Mouse (Mus musculus): ENCODE measurements around the gene Cars. TPM values are rescaled to one million over a fixed set of nuclear protein-coding genes. Genes with fewer than 3 reads are reported as not detected.

The Cars gene
- total RNA-seq, 2 experiments from 2014 or later, result 38.7 to 56.6 TPM

DNA sequence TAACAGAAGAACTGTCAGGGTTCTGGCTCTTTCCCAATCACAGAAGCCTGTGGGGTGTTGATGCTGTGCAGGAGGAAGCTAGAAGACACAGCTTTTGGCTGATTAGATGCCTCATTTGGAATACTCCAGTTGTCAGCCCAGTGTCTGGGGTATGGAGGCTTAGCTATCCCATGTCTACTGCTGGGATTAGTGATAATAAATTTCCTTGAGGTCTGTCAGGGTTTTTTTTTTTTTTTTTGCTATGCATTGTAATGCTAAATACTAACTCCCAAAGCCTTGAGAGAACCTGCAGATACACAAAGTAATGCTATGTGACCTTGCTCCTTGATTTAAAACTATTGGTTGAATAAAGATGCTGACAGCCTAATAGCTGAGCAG lies 88.6 kb downstream of the Cars start:
- no peak for DNase-seq

DNA sequence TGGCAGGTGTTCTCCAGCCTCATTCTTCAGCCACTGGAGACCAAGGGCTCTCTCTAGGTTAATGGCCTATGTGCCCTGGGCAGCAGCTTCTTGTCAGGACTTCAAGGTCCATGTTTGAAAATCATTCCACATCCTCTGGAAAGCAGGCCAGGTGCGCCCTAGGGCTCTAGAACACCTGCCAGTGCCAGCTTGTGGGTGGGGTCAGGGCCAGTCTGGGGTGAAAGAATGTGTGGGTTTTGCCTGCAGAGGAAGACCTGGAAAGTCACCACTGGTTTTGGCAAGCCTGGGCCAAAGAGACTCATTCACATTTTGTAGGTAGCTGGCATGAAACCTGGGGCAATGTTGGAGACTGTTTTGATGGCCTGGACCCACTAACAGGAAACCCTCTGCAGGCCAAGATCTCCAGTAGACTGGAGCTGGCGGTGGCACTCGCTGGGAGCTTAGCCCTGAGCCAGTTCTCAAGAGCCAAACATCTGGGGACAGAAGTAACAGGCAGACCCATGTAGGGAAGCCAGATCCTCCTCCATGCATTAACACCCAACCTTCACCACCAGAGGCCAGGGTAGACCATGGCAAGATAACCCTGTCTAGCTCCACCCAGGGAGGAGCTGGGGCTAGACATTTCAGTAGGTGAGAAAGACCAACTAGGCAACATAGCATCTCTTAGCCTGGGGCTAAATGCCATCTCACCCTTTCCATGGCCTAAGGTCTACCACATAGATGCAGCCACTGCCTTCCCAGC lies 89.1 kb downstream of the Cars start:
- DNase-seq, result no peak

DNA sequence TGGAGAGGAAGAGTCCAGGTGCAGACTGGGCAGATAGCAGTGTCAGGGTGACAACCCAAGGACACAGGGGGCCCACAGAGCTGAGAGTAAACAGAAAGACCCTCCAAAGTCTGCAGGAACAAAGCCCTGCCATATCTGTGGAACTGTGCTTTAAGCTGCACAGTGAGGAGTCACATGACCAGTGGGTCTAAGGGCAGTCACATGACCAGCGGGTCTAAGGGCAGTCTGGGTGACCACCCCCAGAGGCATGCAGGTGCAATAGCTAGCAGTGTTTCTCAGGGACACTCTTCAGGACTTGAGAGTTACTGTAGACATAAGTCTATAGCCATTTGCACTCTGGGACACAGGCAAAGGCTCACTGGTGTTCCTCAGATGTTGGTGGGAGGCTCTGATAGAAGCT lies 90.3 kb downstream of the Cars start:
- no peak for DNase-seq

Small RNA genes lying within 50 kb of the gene (microRNA-seq; reads per million reads assigned to microRNA genes)
- not detected for gene Mir7064

Other genes with a start within 250 kb of the Cars start
- 100 to 1,000 TPM; 386 to 453 TPM for gene Cdkn1c, start 139.0 kb downstream of the Cars start, total RNA-seq (2021)
- gene Slc22a18, start 126.4 kb downstream of the Cars start, total RNA-seq (2021), result 10 to 100 TPM in 1 of 2 experiments, 1 to 10 TPM in 1; 6.5 to 15.0 TPM
- under 1 TPM in 1 of 2 experiments, not detected in 1; 0.82 TPM for gene Phlda2, start 96.9 kb downstream of the Cars start, total RNA-seq (2021)
- gene Nap1l4, start 51.0 kb downstream of the Cars start, total RNA-seq (2021), result 100 to 1,000 TPM; 135 to 153 TPM
- 1 to 10 TPM; 1.1 to 1.5 TPM for gene Tnfrsf26, start 28.6 kb upstream of the Cars start, total RNA-seq (2021)
- gene Tnfrsf22, start 49.6 kb upstream of the Cars start, total RNA-seq (2021), result 1 to 10 TPM; 5.2 to 7.0 TPM
- 1 to 10 TPM; 2.4 to 3.0 TPM for gene Tnfrsf23, start 85.8 kb upstream of the Cars start, total RNA-seq (2021)
- 10 to 100 TPM; 30.1 to 34.0 TPM for gene Osbpl5, start 156.9 kb upstream of the Cars start, total RNA-seq (2021)
- gene Mrgprg, start 166.9 kb upstream of the Cars start, total RNA-seq (2021), result under 1 TPM; 0.18 to 0.58 TPM
- 1 to 10 TPM; 2.6 to 3.0 TPM for gene Mrgpre, start 184.4 kb upstream of the Cars start, total RNA-seq (2021)
- gene Nadsyn1, start 222.8 kb upstream of the Cars start, total RNA-seq (2021), result 10 to 100 TPM; 14.9 TPM
- 100 to 1,000 TPM; 126 to 310 TPM for gene Dhcr7, start 223.1 kb upstream of the Cars start, total RNA-seq (2021)